Mouse (Mus musculus) cerebellum, adult 2 months (tissue): Measurements from ENCODE around the gene Fam32a.

Experiments
- CTCF ChIP-seq: fragments of 200-500 bp; IDR thresholded peaks from 2 replicates; pipeline ENCODE4 v1.5.1; 2011; ENCODE audit warnings: low read depth, mild to moderate bottlenecking, control low read depth, low read length, moderate library complexity, borderline replicate concordance; ENCODE audit not compliant: insufficient read depth
- POLR2A ChIP-seq: fragments of 200-500 bp; IDR thresholded peaks from 2 replicates; pipeline ENCODE4 v1.6.1; 2011; ENCODE audit warnings: low read length, control low read depth, borderline replicate concordance; ENCODE audit not compliant: insufficient read depth

DNA sequence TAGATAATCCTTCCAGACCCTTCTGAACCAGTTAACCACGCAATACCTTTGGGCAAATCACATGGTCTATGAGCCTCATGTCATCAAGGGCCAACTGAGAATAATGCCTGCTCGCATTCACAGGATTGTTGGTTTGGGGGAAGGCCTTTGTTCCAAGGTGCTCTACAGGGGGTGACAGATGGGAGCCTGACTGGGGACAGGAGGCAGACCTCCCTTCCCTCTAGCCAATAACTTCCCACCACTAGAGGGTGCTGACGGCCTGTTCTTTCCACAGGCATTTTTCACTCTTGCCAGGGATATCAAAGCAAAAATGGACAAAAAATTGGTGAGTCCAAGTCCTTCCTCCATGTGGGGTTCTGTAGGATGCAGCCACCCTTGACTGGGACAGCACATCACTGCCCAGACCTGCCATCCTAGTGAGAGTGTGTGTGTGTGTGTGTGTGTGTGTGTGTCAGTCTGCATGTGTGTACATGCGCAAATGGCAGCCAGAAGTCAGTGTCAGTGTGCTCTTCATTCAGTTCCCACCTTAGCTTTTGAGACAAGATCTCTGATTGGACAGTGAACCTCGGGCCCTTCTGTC lies 42.1 kb upstream of the Fam32a start:
- TF ChIP-seq CTCF (peak; percentile 84), POLR2A (no peak)
